Mouse (Mus musculus) liver, embryonic 14.5 days (tissue): ENCODE measurements around the gene Tmem221.
A peak's percentile ranks its signal among the peaks of the same experiment; 100 is the strongest.

Source experiments
- CTCF ChIP-seq: IDR thresholded peaks from 2 replicates; pipeline ENCODE4 v1.5.1; 2016; ENCODE audit warnings: antibody characterized with exemption, low read depth, control low read depth
- EP300 ChIP-seq: IDR thresholded peaks from 2 replicates; pipeline ENCODE4 v1.6.1; 2016; ENCODE audit warnings: antibody characterized with exemption, low read depth

GRCm38 (mm10) chr8:71521634-71522033, 37.0 kb downstream of the Tmem221 start:
- TF ChIP-seq CTCF (peak; percentile 96), EP300 (no peak)
